ENCODE assay signal across 22 mouse cellular contexts in the genomic region with DNA sequence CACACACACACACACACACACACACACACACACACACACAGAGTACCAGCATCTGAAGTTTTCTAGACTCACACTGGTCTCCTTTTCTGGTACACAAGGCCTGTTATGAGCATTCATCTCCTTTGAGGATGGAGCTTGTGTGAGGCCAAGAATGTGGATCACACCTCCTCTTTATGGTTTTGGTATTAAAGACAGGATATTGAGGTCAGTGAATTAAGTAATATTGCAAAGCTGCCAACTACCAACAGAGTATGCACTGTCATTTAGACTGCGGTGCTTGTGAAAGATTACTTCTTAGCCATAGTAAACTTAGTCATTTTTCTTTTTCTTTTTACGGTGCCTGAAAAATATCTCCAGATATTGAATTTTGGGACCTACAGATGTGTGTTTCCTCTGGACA.
"Had no signal": no experiment of that assay in that cellular context is flagged by ENCODE, and none has a peak within 500 bp of the region (broad histone marks: within the 10 kb centered on the region; RNA-seq: fewer than 3 reads in every experiment).

No protein-coding gene starts in this region.

- H3K4me1 ChIP-seq: liver, embryonic 15.5 days; lung, embryonic 15.5 days; megakaryocyte, embryonic 14.5 days; midbrain, embryonic 12.5 days; neural tube, embryonic 13.5 days had no signal

- H3K27me3 ChIP-seq: liver, embryonic 15.5 days; lung, embryonic 15.5 days; neural tube, embryonic 13.5 days; neural tube, embryonic 15.5 days had no signal

- H3K4me3 ChIP-seq: liver, embryonic 15.5 days; lung, embryonic 15.5 days; megakaryocyte, embryonic 14.5 days; midbrain, embryonic 12.5 days; neural tube, embryonic 13.5 days; neural tube, embryonic 15.5 days had no signal

- ATAC-seq: liver, postnatal 0 days; lung, postnatal 0 days; midbrain, embryonic 16.5 days had no signal

- H3K9me3 ChIP-seq: liver, embryonic 15.5 days; lung, embryonic 15.5 days; megakaryocyte, embryonic 14.5 days; midbrain, embryonic 12.5 days; neural tube, embryonic 13.5 days; neural tube, embryonic 15.5 days had no signal

- H3K9ac ChIP-seq: liver, embryonic 15.5 days; liver, postnatal 0 days; lung, embryonic 15.5 days; midbrain, embryonic 12.5 days; neural tube, embryonic 13.5 days; neural tube, embryonic 15.5 days had no signal

- DNase-seq: liver, postnatal 0 days; lung, adult 2 months; lung, postnatal 14 days; lung, postnatal 36 days; midbrain, embryonic 14.5 days; retina, postnatal 1 day; right cerebral cortex, adult 18-20 months; right cerebral cortex, postnatal 25 days; right cerebral cortex, postnatal 4 days; spleen, adult 18-20 months; thymus, adult 18-20 months; thymus, postnatal 14 days; thymus, postnatal 36 days had no signal

- H3K27ac ChIP-seq: liver, embryonic 15.5 days; lung, embryonic 15.5 days; macrophage; midbrain, embryonic 12.5 days; neural tube, embryonic 13.5 days; neural tube, embryonic 15.5 days had no signal

- H3K36me3 ChIP-seq: liver, embryonic 15.5 days; lung, embryonic 15.5 days; midbrain, embryonic 12.5 days; neural tube, embryonic 13.5 days; neural tube, embryonic 15.5 days had no signal

- H3K4me2 ChIP-seq: liver, embryonic 15.5 days; lung, embryonic 15.5 days; midbrain, embryonic 12.5 days; neural tube, embryonic 13.5 days; neural tube, embryonic 15.5 days had no signal
